Mouse (Mus musculus): ENCODE measurements around the gene Gm45623. TPM values are rescaled to one million over a fixed set of nuclear protein-coding genes. Genes with fewer than 3 reads are reported as not detected.

Gene Gm45623
- total RNA-seq, 1 experiment from 2014 or later, result not detected

Other genes with a start within 250 kb of the Gm45623 start
- gene Fbxl21, start 231.4 kb downstream of the Gm45623 start, total RNA-seq (2021), result 2.3 and 5.6 TPM in 2 replicates
- 0.39 and 1.2 TPM in 2 replicates for gene Lect2, start 205.3 kb downstream of the Gm45623 start, total RNA-seq (2021)
- gene Tgfbi, start 144.3 kb downstream of the Gm45623 start, total RNA-seq (2021), result 26.5 and 32.9 TPM in 2 replicates
- 55.5 and 75.5 TPM in 2 replicates for gene Smad5, start 50.8 kb downstream of the Gm45623 start, total RNA-seq (2021)
- 0.27 TPM in 1 of 2 replicates, not detected in the other for gene Trpc7, start 142.2 kb upstream of the Gm45623 start, total RNA-seq (2021)

All from adrenal gland, postnatal 25 days (tissue).